Mouse (Mus musculus) ES-Bruce4 (cell line): Measurements from ENCODE around the gene S100pbp.

Experiments
- CTCF ChIP-seq: IDR thresholded peaks from one replicate; pipeline ENCODE4 v1.8.1; 2011; ENCODE audit warnings: low read depth, low read length
- POLR2A ChIP-seq: IDR thresholded peaks from one replicate; pipeline ENCODE4 v1.8.1; 2011; ENCODE audit warnings: low read length; ENCODE audit not compliant: insufficient read depth

- TF ChIP-seq POLR2A (no peak), CTCF (no peak)
Measured at GRCm38 (mm10) chr4:129135637-129136036, 53.9 kb downstream of the S100pbp start.
